Mouse (Mus musculus) E14TG2a.4 (cell line): ENCODE data around the gene Uxs1.

ENCODE experiments used
- H3K27me3 ChIP-seq: 2 replicates; pipeline ENCODE4 v1.6.1; 2014; ENCODE audit warnings: low read length, control low read depth; ENCODE audit not compliant: insufficient read depth
- H3K36me3 ChIP-seq: 2 replicates; pipeline ENCODE4 v1.6.1; 2014; ENCODE audit warnings: low read length, control low read depth; ENCODE audit not compliant: insufficient read depth
- H3K4me1 ChIP-seq: replicated peaks from 2 replicates; pipeline ENCODE4 v1.6.1; 2014; ENCODE audit warnings: low read depth, low read length, control low read depth
- H3K4me3 ChIP-seq: replicated peaks from 2 replicates; pipeline ENCODE4 v1.5.1; 2014; ENCODE audit warnings: mild to moderate bottlenecking, low read length
- H3K9me3 ChIP-seq: 2 replicates; pipeline ENCODE4 v1.6.1; 2014; ENCODE audit warnings: low read length, control low read depth
- CTCF ChIP-seq: conservative IDR thresholded peaks from 2 replicates; pipeline ENCODE4 v1.5.1; 2014; ENCODE audit warnings: low read length
- NANOG ChIP-seq: IDR thresholded peaks from 2 replicates; pipeline ENCODE4 v1.6.1; 2014; ENCODE audit warnings: borderline replicate concordance, low read length, mixed read lengths
- POU5F1 ChIP-seq: IDR thresholded peaks from 2 replicates; pipeline ENCODE4 v1.6.1; 2014; ENCODE audit warnings: low read length, borderline replicate concordance

Gene Uxs1

DNA sequence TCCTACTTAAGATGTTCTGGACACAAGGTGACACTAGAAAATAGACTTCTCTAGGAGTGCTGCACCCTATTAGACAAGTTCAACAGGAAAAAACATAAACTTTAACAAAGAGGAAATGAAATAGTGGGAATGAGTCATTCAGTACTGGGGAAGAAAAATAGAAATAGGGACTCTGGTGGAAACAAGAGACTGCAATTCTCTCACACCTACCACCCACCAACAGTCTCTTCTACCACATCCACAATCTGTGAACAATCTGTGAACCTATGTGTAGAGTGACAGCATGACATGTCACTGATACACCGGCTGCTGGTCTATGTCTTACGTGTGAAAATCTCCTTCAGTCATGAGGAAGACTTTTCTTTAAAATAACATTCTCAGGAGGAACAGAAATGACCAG, 15.8 kb upstream of the Uxs1 start:
- Histone ChIP-seq H3K4me1 (no peaks in the 10 kb centered on the region), H3K36me3 (no peaks in the 10 kb centered on the region), H3K4me3 (no peak overlapping the region), H3K27me3 (no peaks in the 10 kb centered on the region), H3K9me3 (no peaks in the 10 kb centered on the region)
- TF ChIP-seq POU5F1 (no peak), CTCF (no peak), NANOG (no peak)

GRCm38 (mm10) chr1:43837236-43837635, 9.6 kb upstream of the Uxs1 start:
- TF ChIP-seq POU5F1 (no peak), NANOG (no peak), CTCF (no peak)
- H3K36me3 ChIP-seq, result no peaks in the 10 kb centered on the region
- no peaks in the 10 kb centered on the region for H3K4me1 ChIP-seq
- H3K27me3 ChIP-seq, result no peaks in the 10 kb centered on the region
- H3K9me3 ChIP-seq, result no peaks in the 10 kb centered on the region
- H3K4me3 ChIP-seq, result no peak overlapping the region

DNA sequence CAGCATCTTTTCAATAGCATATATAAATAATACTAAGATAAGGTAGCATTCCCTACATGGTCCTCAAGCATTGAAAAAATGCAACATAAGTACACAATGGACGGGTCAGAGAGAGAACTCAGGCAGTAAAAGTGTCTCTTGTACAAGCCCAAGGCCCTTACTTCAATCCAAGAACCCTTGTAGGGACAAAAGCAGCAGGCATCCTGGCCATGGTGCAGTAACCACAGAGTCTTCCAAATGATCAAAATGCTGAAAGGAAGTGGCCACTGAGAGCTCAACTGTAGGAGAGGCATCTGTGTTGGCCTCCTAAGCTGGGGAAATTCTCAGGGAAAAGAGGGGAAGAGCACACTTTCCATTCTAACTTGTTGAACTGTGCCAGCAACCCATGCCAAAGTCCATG, 2.5 kb upstream of the Uxs1 start:
- Histone ChIP-seq H3K4me3 (no peak overlapping the region), H3K9me3 (no peaks in the 10 kb centered on the region), H3K4me1 (peaks cover 19% of the 10 kb centered on the region), H3K27me3 (no peaks in the 10 kb centered on the region), H3K36me3 (peaks cover 3% of the 10 kb centered on the region; the same call in 1 of the 2 replicates)
- TF ChIP-seq CTCF (no peak), NANOG (no peak), POU5F1 (no peak)

GRCm38 (mm10) chr1:43827002-43827762, 418 bp downstream of the Uxs1 start:
- no peak for TF ChIP-seq POU5F1
- no peak for TF ChIP-seq NANOG
- no peak for TF ChIP-seq CTCF
- Histone ChIP-seq H3K36me3 (peaks cover 7% of the 10 kb centered on the region), H3K4me1 (peaks cover 31% of the 10 kb centered on the region)

GRCm38 (mm10) chr1:43826628-43827001, 985 bp downstream of the Uxs1 start:
- peak overlapping the region; percentile 98 for H3K4me3 ChIP-seq
- TF ChIP-seq NANOG, result no peak
- TF ChIP-seq POU5F1, result no peak
- TF ChIP-seq CTCF, result no peak
- H3K9me3 ChIP-seq, result no peaks in the 10 kb centered on the region
- H3K36me3 ChIP-seq, result peaks cover 7% of the 10 kb centered on the region
- H3K27me3 ChIP-seq, result no peaks in the 10 kb centered on the region
- peaks cover 37% of the 10 kb centered on the region for H3K4me1 ChIP-seq

More at GRCm38 (mm10) chr1:43827002-43827762, 418 bp downstream of the Uxs1 start:
- no peaks in the 10 kb centered on the region for H3K27me3 ChIP-seq
- H3K4me3 ChIP-seq, result peak overlapping the region; percentile 98
- H3K9me3 ChIP-seq, result no peaks in the 10 kb centered on the region

GRCm38 (mm10) chr1:43823406-43823805, 4.2 kb downstream of the Uxs1 start:
- H3K4me1 ChIP-seq, result peaks cover 62% of the 10 kb centered on the region
- no peaks in the 10 kb centered on the region for H3K27me3 ChIP-seq
- no peak overlapping the region for H3K4me3 ChIP-seq
- TF ChIP-seq CTCF, result no peak
- no peak for TF ChIP-seq NANOG
- TF ChIP-seq POU5F1, result no peak
- H3K9me3 ChIP-seq, result no peaks in the 10 kb centered on the region
- peaks cover 7% of the 10 kb centered on the region for H3K36me3 ChIP-seq

DNA sequence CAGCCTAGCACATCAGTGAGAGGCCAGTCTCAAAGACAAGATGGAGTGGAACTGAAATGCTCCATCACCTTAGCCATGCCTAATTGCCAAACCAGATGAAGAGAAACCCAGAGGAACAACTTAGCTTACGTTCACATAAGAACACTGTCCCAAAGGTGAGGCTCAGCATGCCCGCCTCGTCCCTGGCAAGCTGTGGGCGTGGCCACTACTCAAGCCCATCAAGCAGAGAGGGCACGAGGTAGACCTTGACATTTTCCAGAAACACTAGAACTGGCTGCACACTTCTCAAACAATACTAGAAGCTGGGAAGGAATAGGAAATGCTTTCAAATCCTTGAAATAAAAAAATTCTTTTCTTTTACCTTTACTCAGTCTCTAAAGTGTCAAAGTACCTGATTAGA, 5.0 kb downstream of the Uxs1 start:
- peaks cover 62% of the 10 kb centered on the region for H3K4me1 ChIP-seq
- no peak overlapping the region for H3K4me3 ChIP-seq

DNA sequence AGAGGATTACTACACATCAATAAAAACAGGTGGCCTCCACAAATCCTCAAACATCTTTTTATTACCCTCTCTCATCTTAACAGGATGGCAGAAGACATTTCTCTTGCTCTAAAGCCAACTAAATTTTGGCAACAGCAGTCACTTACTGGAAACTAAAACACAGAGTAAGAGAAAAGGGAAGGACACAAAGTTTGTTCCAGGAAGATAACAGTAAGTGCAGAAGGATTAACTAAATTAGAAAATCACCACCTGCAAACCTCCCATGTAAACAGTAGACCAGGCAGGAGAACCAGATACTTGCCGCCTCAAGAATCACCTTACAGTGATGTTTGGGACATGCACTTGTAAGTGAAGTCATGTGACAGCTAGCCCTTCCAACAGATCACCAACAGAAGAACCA, 5.8 kb downstream of the Uxs1 start:
- Histone ChIP-seq H3K9me3 (no peaks in the 10 kb centered on the region), H3K4me3 (no peak overlapping the region), H3K36me3 (peaks cover 7% of the 10 kb centered on the region), H3K27me3 (no peaks in the 10 kb centered on the region), H3K4me1 (peaks cover 62% of the 10 kb centered on the region)
- TF ChIP-seq CTCF (no peak), NANOG (no peak), POU5F1 (no peak)

More for the DNA sequence above, 5.0 kb downstream of the Uxs1 start:
- no peak for TF ChIP-seq CTCF
- TF ChIP-seq POU5F1, result no peak
- TF ChIP-seq NANOG, result no peak
- H3K36me3 ChIP-seq, result peaks cover 7% of the 10 kb centered on the region
- H3K27me3 ChIP-seq, result no peaks in the 10 kb centered on the region
- H3K9me3 ChIP-seq, result no peaks in the 10 kb centered on the region

- Histone ChIP-seq H3K9me3 (no peaks in the 10 kb centered on the region), H3K27me3 (no peaks in the 10 kb centered on the region)
- no peak for TF ChIP-seq POU5F1
- no peak for TF ChIP-seq CTCF
- no peak for TF ChIP-seq NANOG
These were observed 7.0 kb downstream of the Uxs1 start for GRCm38 (mm10) chr1:43820571-43820970.

More at GRCm38 (mm10) chr1:43820571-43820970, 7.0 kb downstream of the Uxs1 start:
- Histone ChIP-seq H3K4me1 (peaks cover 58% of the 10 kb centered on the region), H3K4me3 (no peak overlapping the region), H3K36me3 (peaks cover 7% of the 10 kb centered on the region)
